Mouse (Mus musculus) limb, embryonic 10.5 days (tissue): ENCODE data around the gene Pcolce2. TPM values are rescaled to one million over a fixed set of nuclear protein-coding genes. Genes with fewer than 3 reads are reported as not detected.
"Not testable (repeated sequence)": the region's sequence is repeated elsewhere in the genome, so short reads cannot be mapped to it uniquely, and the experiment has no call there.

Experiments
- DNase-seq: peaks from one replicate; pipeline ENCODE4 v3.0.0-alpha.2; 2017; ENCODE audit warnings: low spot score
- H3K27ac ChIP-seq: fragments of 300-500 bp; sonication (generic); 2 replicates; pipeline ENCODE4 v1.5.1; 2016; ENCODE audit warnings: mild to moderate bottlenecking
- H3K27me3 ChIP-seq: fragments of 300-500 bp; sonication (generic); 2 replicates; pipeline ENCODE4 v1.6.1; 2016; ENCODE audit warnings: low read depth, mild to moderate bottlenecking; ENCODE audit not compliant: poor library complexity, severe bottlenecking
- H3K36me3 ChIP-seq: fragments of 300-500 bp; sonication (generic); 2 replicates; pipeline ENCODE4 v1.6.1; 2016; ENCODE audit warnings: mild to moderate bottlenecking, moderate library complexity
- H3K4me1 ChIP-seq: fragments of 300-500 bp; sonication (generic); 2 replicates; pipeline ENCODE4 v1.6.1; 2016
- H3K4me3 ChIP-seq: fragments of 300-500 bp; sonication (generic); 2 replicates; pipeline ENCODE4 v1.5.1; 2016; ENCODE audit warnings: mild to moderate bottlenecking, moderate library complexity
- H3K9me3 ChIP-seq: fragments of 300-500 bp; sonication (generic); replicated peaks from 2 replicates; pipeline ENCODE4 v1.6.1; 2016; ENCODE audit warnings: mild to moderate bottlenecking
- WGBS: fragments of 180-500 bp; shearing (Covaris S2); methylation state at CpG from one replicate; pipeline ENCODE4 v1.1.7; 2016; 5-methylcytosine and 5-hydroxymethylcytosine counted together
- polyA plus RNA-seq: library from polyadenylated mRNA; unstranded; fragments of >200 nt; fragmentation: Nextera tagmentation; extraction: Ambion mirVana; gene quantifications from 2 replicates; pipeline ENCODE4 v1.2.1, GENCODE M21; 2016

The Pcolce2 gene
- polyA plus RNA-seq, 1 experiment from 2014 or later = 7.1 TPM

DNA sequence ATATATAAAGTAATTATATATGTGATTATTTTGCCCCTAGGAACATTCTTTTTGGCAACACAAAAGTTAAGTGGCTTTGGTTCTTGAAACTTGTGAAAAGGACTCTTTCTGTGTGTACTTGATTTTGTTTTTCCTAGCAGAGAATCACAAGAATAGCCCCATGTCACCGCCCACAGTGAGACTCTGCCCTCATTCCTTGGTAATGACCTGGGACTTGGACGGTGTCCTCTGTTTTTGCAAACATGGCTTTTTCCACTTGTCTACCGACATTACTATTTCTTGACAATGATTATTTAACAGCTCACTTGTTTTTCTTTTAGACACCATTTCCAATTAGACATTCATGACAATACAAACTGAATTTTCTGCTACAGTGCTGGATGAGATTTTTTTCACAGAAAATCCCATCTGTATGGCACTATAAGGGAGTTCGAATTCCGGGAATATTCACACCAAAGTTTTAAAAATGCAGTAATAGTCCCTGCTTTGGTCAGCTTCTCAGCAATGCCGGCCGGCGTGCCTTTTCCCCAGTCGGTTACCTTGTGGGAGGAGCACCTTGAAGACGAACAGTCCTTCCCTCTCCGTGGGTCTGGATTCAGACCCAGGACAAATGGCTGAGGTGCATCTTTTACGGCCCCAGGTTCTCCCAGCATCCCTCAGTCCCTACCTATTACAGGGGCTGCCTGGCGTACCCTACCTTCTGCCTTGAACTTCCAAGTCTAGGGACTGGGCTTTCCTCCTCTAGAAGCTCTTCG is 22.4 kb upstream of the Pcolce2 start:
- H3K27me3 ChIP-seq = no peaks in the 10 kb centered on the region
- H3K4me3 ChIP-seq = no peak overlapping the region
- no peaks in the 10 kb centered on the region for H3K36me3 ChIP-seq
- H3K27ac ChIP-seq = no peak overlapping the region
- no peak for DNase-seq
- 76% methylated on average over 14 of the region's 14 CpGs for WGBS
- 0 out of 2 replicates have a peak, but pooled peaks cover 3% of the 10 kb centered on the region for H3K4me1 ChIP-seq
- H3K9me3 ChIP-seq = no peaks in the 10 kb centered on the region

DNA sequence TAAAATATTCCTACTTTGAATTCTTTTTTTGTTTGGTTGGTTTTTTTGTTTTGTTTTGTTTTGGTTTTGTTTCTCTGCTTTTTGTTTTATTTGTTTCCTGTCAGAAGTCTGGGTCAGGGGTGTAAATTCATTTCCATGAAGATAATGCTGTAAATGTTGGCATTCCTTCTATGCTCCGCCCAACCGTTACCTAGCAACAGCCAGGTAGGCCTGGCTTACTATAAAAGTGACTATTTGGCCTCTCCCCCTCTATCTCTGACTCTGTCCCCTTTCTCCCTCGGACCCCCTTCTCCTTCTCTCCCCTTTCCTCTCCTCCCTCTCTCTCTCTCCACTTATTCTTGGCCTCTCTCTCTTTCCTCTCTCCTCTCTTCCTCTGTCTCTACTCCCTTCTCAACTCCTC is 21.4 kb upstream of the Pcolce2 start:
- Histone ChIP-seq H3K4me1 (0 out of 2 replicates have a peak, but pooled peaks cover 3% of the 10 kb centered on the region), H3K9me3 (no peaks in the 10 kb centered on the region), H3K36me3 (no peaks in the 10 kb centered on the region), H3K4me3 (no peak overlapping the region), H3K27me3 (no peaks in the 10 kb centered on the region), H3K27ac (no peak overlapping the region)
- no peak for DNase-seq
- 81% methylated on average over 3 of the region's 3 CpGs for WGBS

DNA sequence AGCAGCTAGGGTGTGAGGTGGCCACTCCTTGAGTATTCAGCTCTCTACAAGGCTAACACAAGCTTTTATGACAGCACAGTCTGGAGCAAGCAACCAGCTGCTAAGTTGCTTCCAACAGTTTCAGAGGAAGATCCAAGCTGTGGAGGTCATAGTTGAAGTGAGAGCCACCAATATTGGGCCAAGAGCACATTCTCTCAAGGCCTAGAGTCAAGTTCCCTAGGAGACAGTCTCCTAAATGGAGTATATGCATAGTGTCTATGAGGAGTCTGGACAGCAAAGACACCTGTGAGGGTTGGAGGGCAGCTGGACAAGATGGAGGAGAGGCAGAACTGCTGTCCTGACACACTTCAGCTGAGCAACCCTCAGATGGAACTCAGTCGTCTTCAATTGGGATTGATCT is 18.8 kb upstream of the Pcolce2 start:
- no peaks in the 10 kb centered on the region for H3K9me3 ChIP-seq
- no peak overlapping the region for H3K4me3 ChIP-seq
- DNase-seq = no peak
- H3K4me1 ChIP-seq = 0 out of 2 replicates have a peak, but pooled peaks cover 3% of the 10 kb centered on the region
- H3K27me3 ChIP-seq = no peaks in the 10 kb centered on the region
- H3K27ac ChIP-seq = no peak overlapping the region
- WGBS = 87% methylated on average over 1 of the region's 1 CpGs
- H3K36me3 ChIP-seq = no peaks in the 10 kb centered on the region

DNA sequence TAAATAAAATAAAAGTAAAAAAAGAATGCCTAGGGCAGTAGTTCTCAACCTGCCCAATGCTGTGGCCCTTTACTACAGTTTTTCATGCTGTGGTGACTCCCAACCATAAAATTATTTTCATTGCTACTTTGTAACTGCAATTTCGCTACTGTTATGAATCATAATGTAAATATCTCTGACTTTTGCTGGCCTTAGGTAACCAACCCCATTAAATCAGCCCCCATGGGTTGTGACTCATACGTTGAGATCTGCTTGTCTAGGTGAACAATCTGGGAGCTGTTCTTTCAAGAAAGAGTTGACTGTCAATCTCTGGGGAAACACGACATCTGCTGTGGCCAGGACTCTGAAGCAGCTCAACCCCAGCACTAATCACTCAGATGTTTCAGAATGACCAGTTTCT is 13.3 kb upstream of the Pcolce2 start:
- H3K9me3 ChIP-seq = no peaks in the 10 kb centered on the region

DNA sequence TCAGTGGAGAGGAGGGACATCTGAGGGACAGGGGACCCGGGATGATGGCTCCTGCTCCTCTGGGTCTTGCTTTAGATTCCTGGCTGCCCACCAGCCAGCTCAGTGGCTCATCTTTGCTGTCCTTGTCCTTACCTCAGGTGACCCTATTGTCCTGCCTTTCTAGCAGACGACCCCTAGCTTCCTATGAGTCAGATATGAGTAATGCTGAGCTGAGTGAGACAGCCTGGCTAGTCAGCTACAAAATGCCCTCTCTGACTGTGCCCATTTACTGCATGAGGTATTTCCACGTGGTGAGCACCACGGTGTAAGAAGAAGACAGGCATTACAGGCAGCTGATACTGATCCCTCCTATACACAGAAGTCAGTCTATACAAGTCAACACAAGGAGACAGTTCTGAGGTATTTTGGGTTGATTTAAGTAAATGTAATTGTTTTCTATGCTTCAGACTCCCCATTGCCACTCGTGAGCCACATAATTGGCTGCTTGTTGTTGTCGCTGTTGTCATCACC is 8.9 kb upstream of the Pcolce2 start:
- 86% methylated on average over 6 of the region's 6 CpGs for WGBS
- Histone ChIP-seq H3K9me3 (no peaks in the 10 kb centered on the region), H3K36me3 (no peaks in the 10 kb centered on the region), H3K27me3 (no peaks in the 10 kb centered on the region), H3K4me3 (no peak overlapping the region), H3K27ac (no peak overlapping the region), H3K4me1 (no peaks in the 10 kb centered on the region)
- no peak for DNase-seq

More for the DNA sequence above, 13.3 kb upstream of the Pcolce2 start:
- no peak for DNase-seq
- 91% methylated on average over 3 of the region's 3 CpGs for WGBS
- H3K27me3 ChIP-seq = no peaks in the 10 kb centered on the region
- no peak overlapping the region for H3K27ac ChIP-seq
- H3K4me1 ChIP-seq = no peaks in the 10 kb centered on the region
- H3K36me3 ChIP-seq = no peaks in the 10 kb centered on the region
- H3K4me3 ChIP-seq = no peak overlapping the region

DNA sequence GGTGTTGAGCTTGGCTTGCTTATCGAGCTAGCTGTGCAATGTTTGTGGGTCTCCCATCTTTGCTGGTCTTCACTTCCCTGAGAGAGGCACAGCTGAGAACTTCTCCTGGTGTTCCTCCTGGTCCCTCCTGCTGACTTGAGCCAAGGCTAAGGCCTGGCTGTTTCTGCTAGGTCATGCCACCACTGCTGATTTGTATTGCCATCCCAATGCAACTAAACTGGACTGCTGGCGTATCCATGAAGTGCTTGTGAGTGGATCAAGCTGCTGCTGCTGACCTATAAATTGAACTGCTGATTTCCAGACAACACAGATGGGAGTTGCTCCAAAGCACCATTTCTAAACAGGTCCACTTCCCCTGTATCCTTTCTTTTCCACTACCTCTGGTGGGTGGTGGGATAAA is 7.8 kb upstream of the Pcolce2 start:
- H3K27ac ChIP-seq, H3K36me3 ChIP-seq, H3K4me3 ChIP-seq, H3K27me3 ChIP-seq, H3K9me3 ChIP-seq, H3K4me1 ChIP-seq, DNase-seq: not testable (repeated sequence)
- 88% methylated on average over 2 of the region's 2 CpGs for WGBS

DNA sequence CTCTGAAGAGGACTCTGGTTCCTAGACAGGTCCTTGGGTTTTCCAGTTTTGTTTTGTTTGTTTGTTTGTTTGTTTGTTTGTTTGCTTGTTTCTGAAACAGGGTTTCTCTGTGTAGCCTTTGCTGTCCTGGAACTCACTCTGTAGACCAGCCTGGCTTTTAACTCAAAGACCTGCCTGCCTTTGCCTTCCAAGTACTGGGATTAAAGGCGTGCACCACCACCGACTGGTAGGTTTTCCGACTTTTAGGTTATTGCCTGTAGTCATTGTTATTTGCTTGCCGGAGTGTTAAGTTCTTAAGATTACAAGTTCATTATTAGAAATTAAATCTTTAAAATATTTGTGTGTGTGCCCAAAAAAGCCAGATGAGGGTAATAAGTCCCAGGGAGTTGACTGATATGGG is 1.0 kb upstream of the Pcolce2 start:
- Histone ChIP-seq H3K4me3 (peak overlapping the region; percentile 82; the same call in 1 of the 2 replicates), H3K36me3 (no peaks in the 10 kb centered on the region), H3K27me3 (peaks cover 6% of the 10 kb centered on the region), H3K9me3 (no peaks in the 10 kb centered on the region), H3K27ac (no peak overlapping the region), H3K4me1 (peaks cover 22% of the 10 kb centered on the region)
- DNase-seq = no peak
- WGBS = 76% methylated on average over 4 of the region's 4 CpGs

DNA sequence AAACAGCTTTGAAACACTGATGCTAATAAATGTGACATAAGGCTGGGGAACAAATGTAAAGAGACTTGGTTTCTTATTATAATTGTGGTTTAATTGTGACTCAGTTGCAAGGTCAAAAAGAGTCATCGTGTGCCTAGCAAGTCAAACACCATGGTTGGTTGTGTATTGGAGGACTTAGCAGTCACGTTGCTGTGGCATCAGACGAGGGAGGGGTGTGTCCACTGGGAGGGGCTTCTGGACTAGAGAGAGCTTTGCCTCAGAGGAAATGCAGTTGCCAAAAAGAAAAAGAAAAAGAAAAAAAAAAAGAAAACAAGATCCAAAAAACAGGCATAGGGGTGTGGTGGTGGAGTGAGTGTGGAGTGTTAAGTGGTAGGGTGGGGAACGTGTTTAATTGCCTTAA is 2.5 kb downstream of the Pcolce2 start:
- Histone ChIP-seq H3K4me1 (peaks cover 28% of the 10 kb centered on the region), H3K9me3 (no peaks in the 10 kb centered on the region), H3K27ac (no peak overlapping the region), H3K4me3 (no peak overlapping the region), H3K27me3 (peaks cover 6% of the 10 kb centered on the region), H3K36me3 (no peaks in the 10 kb centered on the region)
- DNase-seq = no peak
- 51% methylated on average over 4 of the region's 4 CpGs for WGBS

DNA sequence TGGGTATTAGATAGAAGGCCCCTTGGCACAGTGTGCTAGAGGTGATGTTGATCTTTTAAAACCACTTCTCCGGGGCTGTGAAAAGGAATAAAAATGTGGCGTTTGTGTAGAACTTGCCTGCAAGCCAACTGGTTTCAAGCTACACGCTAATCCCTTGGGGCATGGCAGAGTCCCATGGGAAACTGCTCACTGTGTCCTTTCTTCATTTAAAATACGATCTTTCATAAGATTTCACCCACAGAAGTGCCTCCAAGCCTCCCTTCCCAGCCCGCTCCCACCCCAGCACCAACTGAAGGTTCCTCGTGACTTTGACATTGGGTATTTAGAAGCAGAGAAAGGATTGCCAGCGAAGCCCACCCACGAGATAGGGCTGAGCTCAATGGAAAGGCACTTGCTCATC is 8.5 kb downstream of the Pcolce2 start:
- Histone ChIP-seq H3K4me3 (no peak overlapping the region), H3K36me3 (0 out of 2 replicates have a peak, but pooled peaks cover 3% of the 10 kb centered on the region)
- WGBS = 93% methylated on average over 8 of the region's 8 CpGs

DNA sequence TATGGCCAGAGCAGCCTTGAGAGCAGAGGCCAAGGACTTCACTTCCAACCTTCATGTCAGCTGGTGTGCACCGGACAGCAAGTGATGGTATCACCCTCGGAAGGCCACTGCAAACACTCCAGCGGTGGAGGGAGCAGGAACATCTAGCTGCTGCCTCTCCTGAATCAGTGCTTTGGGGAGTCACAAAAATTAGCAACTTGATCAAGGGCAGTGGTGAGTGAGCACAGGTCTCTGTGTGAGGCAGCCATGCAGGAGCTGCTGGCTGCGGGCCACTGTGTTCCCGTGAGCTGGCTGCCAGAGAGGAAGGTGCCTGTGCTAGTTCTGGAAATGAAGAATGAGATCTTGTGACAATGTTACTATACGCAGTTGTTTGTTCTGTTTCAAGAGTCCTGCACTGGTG is 16.0 kb downstream of the Pcolce2 start:
- no peak overlapping the region for H3K4me3 ChIP-seq
- no peak overlapping the region for H3K27ac ChIP-seq
- H3K27me3 ChIP-seq = no peaks in the 10 kb centered on the region
- WGBS = 93% methylated on average over 6 of the region's 6 CpGs
- no peak for DNase-seq
- H3K9me3 ChIP-seq = no peaks in the 10 kb centered on the region
- H3K36me3 ChIP-seq = 0 out of 2 replicates have a peak, but pooled peaks cover 3% of the 10 kb centered on the region
- H3K4me1 ChIP-seq = no peaks in the 10 kb centered on the region

More for the DNA sequence above, 8.5 kb downstream of the Pcolce2 start:
- H3K4me1 ChIP-seq = 0 out of 2 replicates have a peak, but pooled peaks cover 6% of the 10 kb centered on the region
- no peaks in the 10 kb centered on the region for H3K27me3 ChIP-seq
- no peak for DNase-seq
- H3K27ac ChIP-seq = no peak overlapping the region
- H3K9me3 ChIP-seq = no peaks in the 10 kb centered on the region

DNA sequence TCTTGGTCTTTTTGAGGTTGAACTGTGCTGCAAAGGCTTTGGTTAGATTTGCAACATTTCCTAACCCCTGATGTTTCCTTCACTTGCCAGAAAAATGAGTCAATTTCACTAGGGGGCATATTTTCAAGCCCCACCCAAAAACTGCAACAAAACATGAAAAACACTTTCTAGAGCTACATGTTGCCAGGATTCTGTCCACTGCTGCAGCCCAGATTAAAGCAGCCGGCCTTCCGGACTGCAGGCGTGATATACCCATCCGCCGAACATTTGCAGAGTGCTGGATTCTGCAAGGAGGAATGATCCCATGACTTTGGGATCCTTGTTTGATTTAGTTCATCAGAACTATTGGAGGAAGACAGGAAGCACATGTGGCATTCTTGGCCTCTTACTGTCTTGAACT is 17.0 kb downstream of the Pcolce2 start:
- H3K4me1 ChIP-seq = no peaks in the 10 kb centered on the region
- no peaks in the 10 kb centered on the region for H3K27me3 ChIP-seq
- H3K36me3 ChIP-seq = 0 out of 2 replicates have a peak, but pooled peaks cover under 1% of the 10 kb centered on the region
- 93% methylated on average over 5 of the region's 5 CpGs for WGBS
- no peaks in the 10 kb centered on the region for H3K9me3 ChIP-seq
- DNase-seq = no peak
- no peak overlapping the region for H3K4me3 ChIP-seq
- no peak overlapping the region for H3K27ac ChIP-seq

DNA sequence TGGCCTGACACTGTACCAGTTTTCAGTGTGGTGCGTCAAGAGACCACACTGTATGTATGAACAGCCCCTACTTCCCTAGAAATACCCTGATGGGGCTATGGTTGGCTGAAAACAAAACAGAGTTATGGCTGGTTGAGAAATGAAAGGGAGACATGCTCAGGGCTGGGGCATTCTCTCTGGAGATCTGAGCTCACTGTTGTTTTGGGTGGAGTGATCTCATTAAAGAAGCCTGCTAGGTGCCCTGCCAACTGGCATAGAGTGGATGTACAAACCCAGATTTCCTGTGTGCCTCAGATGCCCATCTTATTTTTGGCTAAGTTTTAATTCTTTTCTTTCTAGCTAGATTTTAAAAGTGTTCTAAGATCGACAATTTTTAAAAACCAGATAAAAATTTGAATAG is 20.5 kb downstream of the Pcolce2 start:
- DNase-seq = no peak
- Histone ChIP-seq H3K27ac (no peak overlapping the region), H3K4me1 (no peaks in the 10 kb centered on the region), H3K9me3 (no peaks in the 10 kb centered on the region), H3K36me3 (no peaks in the 10 kb centered on the region), H3K4me3 (no peak overlapping the region), H3K27me3 (no peaks in the 10 kb centered on the region)
- WGBS = 91% methylated on average over 2 of the region's 2 CpGs

DNA sequence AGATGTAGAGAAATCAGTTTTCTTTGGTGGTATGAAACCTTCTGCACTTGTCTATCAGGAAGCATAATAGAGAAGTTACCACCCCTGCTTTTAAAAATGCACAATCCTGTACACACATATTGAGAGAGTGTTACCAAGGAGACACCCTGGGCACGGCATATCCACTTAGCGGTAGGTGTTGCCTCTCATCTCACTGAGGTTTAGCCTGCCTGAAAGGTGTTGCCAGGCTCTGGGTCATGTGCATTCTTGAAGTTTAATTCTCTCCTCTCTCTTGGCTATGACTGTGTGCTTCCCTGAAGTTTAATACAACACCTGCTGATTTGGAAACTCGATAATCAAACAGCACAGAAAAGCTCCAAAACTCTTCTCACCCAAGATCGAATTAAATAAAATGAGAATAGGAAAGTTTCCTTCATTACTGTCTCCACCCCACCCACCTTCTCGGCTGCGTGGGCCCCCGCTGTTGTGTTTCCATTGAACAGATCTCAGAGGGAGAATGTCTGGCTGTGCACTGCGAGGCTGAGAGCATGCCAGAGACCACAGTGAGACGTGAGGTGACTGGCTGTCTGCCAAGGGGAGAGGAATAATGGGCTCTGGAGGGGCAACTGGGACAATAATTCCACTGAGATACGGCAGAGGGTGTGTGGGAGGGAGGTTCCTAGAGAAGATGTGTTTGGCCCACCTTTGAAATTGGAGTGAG is 27.0 kb downstream of the Pcolce2 start:
- H3K36me3 ChIP-seq = no peaks in the 10 kb centered on the region
- no peaks in the 10 kb centered on the region for H3K27me3 ChIP-seq
- no peak overlapping the region for H3K4me3 ChIP-seq
- H3K4me1 ChIP-seq = peaks cover 12% of the 10 kb centered on the region; the same call in 1 of the 2 replicates
- no peaks in the 10 kb centered on the region for H3K9me3 ChIP-seq
- H3K27ac ChIP-seq = no peak overlapping the region
- 84% methylated on average over 10 of the region's 10 CpGs for WGBS
- no peak for DNase-seq
